Mouse (Mus musculus) hematopoietic stem cell, adult 5-6 weeks (primary cell): ENCODE data around the gene Grik5. TPM values are rescaled to one million over a fixed set of nuclear protein-coding genes. Genes with fewer than 3 reads are reported as not detected.
"Not testable (repeated sequence)": the region's sequence is repeated elsewhere in the genome, so short reads cannot be mapped to it uniquely, and the experiment has no call there.

Source experiments
- ATAC-seq, 2 experiments: fragments of 125-278 bp in 1 of 2; replicated peaks in 1 of 2; 2 replicates each; pipeline ENCODE4 v1.8.0; 2016 to 2017; ENCODE audit warnings: inconsistent platforms in 2 of 2, mild to moderate bottlenecking in 2 of 2, moderate number of reproducible peaks in 2 of 2, low read depth in 1 of 2, moderate TSS enrichment in 1 of 2; ENCODE audit not compliant: low FRiP score in 2 of 2, poor library complexity in 2 of 2, severe bottlenecking in 2 of 2, insufficient read depth in 1 of 2, low TSS enrichment in 1 of 2
- total RNA-seq: library from RNA; stranded (forward); fragments of 172-1452, 232-1000 nt; gene quantifications from 2 replicates; pipeline ENCODE4 v1.2.3, GENCODE M21; 2017

The Grik5 gene
- total RNA-seq, 1 experiment from 2014 or later, result 36.2 TPM

GRCm38 (mm10) chr7:25057888-25058287, 14.3 kb downstream of the Grik5 start:
- no peak for ATAC-seq

GRCm38 (mm10) chr7:25056951-25057350, 15.2 kb downstream of the Grik5 start:
- no peak for ATAC-seq

DNA sequence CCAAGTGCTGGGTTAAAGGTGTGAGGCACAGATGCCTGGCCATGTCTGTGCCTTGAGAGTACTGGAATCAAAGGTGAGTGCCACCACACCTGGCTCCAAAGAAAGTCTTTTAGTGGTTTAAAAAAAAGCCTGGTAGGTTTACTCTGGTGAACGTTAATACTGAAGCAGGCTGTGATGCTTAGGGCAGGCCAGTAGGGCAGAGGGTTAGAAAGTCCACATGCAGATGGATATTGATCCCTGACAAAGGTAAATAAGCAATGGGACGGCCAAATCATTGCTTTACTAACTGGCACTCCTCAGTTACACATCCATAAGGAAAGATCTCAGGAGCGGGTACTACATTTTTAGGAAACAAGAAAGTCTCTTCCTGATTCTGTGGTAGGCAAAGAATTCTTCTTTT, 19.6 kb downstream of the Grik5 start:
- no peak for ATAC-seq

DNA sequence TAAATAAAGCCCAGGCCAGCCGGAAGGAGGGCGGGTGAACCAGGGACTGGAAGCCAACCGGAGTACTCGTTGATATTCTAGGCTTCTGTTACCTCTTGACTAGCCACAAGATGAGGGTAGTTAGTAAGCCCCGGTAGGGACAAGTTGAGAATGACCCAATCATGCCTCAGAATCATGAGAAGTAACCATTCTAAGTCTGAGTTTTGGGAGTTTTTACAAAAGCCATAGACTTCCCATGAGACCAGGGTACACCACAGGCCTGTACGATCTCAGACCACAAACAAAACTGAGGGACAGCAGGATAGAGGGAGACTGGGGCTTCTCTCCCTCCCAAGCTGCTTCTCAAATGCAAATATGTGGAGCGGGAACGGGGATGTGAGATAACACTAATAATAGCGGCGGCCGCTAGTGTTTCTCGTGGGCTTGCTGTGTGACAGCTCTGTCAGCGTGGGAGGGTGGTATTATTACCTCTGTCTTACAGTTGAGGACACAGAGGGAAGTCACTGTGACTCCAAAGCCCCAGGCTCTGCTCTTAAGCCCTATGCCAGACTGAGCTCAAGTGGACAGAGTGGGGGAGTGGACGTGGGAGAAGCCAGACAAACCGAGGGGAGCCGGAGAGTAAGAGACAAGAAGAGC, 22.7 kb downstream of the Grik5 start:
- no peak for ATAC-seq

- no peak for ATAC-seq
These were observed 24.8 kb downstream of the Grik5 start for GRCm38 (mm10) chr7:25047363-25047762.

GRCm38 (mm10) chr7:25044599-25044998, 27.5 kb downstream of the Grik5 start:
- ATAC-seq, result not testable (repeated sequence)

- ATAC-seq, result no peak
These were observed 30.2 kb downstream of the Grik5 start for GRCm38 (mm10) chr7:25041921-25042320.

- ATAC-seq, result peak; percentile 27 to 68; a peak in 2 of 4 replicates
These were observed 36.2 kb downstream of the Grik5 start for GRCm38 (mm10) chr7:25035916-25036315.

GRCm38 (mm10) chr7:25034796-25035195, 37.4 kb downstream of the Grik5 start:
- ATAC-seq, result no peak

DNA sequence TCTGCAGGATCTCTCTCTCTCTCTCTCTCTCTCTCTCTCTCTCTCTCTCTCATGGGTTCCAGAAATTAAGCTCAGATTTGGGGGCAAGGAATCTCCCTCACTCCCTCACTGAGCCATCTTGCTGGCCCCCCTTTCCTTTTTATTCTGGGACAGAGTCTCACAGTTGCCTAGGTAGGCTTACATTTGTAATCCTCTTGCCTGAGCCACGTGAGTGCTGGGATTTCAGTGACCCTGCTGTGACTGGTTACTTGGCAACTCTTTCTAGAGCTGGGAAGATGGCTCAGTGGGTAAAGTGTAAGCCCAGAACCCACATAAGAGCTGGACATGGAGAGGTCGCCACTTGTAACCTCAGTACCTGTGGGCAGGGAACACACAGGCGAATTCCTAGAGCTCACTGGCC, 40.6 kb downstream of the Grik5 start:
- no peak for ATAC-seq

- peak; percentile 39 to 51; a peak in 2 of 4 replicates for ATAC-seq
These were observed 42.0 kb downstream of the Grik5 start for GRCm38 (mm10) chr7:25030032-25030753.

GRCm38 (mm10) chr7:25026452-25026851, 45.7 kb downstream of the Grik5 start:
- peak; percentile 38 to 66; a peak in 2 of 4 replicates for ATAC-seq

DNA sequence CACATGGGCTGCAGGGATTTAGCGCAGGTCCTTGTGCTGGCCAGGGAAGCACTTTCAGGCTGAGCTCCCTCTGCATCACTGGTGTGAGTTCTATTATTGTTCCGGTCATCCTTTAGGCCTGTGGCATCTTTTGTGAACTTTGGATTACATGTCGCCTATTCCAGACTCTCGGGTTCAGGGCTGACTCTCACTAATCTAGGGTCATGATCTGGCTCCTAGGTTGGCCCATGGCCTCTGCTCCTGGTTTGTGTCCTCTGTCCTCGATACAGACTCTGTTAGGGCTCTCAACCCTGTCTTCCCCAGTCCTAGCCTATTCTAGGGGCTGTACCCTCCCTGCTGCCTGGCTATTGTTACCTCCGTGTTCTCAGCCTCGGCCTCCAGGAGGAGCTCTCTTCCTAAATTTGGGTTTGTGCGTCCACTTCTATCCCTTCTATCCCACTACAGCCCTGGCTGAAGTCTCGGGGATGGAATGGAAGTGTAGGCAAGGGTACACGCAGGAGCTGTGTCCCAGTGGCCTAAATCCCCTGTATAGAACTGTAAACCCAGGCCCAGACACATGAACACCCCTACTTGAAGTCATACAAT, 46.2 kb downstream of the Grik5 start:
- no peak for ATAC-seq

DNA sequence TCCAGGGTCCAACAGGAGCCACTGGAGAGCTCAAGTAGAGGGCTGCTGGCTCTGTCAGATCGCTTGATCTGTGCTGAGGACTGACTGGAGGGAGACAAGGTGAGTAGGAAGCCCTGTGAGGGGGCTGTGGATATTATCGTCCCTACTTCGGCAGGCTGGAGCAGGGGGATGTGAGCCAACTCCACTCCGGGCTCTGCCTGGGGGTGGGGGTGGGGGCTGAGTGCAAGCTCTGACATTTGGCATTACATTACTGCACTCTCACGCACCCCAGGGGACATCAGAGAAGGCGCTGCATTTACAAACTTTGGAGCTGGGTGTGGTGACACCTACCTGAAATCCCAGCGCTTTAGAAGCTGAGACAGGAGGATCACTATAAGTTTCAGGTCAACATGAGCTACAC, 60.6 kb downstream of the Grik5 start:
- no peak for ATAC-seq

GRCm38 (mm10) chr7:25010090-25010913, 61.8 kb downstream of the Grik5 start:
- peak; percentile 20 to 26; a peak in 1 of 4 replicates for ATAC-seq

DNA sequence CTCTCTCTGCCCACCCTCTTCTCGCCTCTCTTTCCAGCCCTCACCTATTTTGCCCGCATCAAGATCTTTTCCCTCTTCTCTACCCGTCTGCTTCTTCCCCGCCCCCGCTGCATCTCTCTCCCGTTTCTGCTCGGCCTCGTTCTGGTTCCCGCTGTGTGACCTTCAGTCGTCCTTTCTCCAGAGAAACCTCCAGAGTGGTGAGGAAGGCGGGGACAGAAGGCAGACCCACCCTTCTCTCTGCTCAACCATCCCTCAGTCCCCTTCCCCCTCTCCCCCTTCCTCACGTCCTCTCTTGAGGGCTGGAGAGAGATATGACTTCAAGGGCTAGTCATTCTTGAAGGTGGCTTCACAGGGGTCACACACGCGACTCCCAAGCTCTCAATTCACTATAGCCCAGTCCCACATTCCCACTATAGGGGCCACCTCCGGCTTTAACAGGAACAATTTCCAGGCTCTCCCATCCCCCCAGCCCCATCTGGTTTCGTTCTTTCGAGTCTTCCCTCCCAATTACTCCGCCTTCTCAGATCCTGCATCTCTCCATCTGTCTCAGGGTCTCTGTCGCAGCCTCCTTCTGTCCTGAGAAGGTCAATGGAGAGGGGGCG, 62.9 kb downstream of the Grik5 start:
- no peak for ATAC-seq

- peak; percentile 37 to 49; a peak in 1 of 4 replicates for ATAC-seq
These were observed 63.5 kb downstream of the Grik5 start for GRCm38 (mm10) chr7:25008635-25009034.
